Mouse (Mus musculus) limb, embryonic 12.5 days (tissue): ENCODE data around the gene Clcn3. TPM values are rescaled to one million over a fixed set of nuclear protein-coding genes. Genes with fewer than 3 reads are reported as not detected.

Source experiments
- ATAC-seq: fragments of 200-750 bp; cut with Nextera tagmentation; 2 replicates; pipeline ENCODE4 v1.8.0; 2017; ENCODE audit warnings: low read depth, moderate TSS enrichment; ENCODE audit not compliant: insufficient number of reproducible peaks, insufficient read depth, low FRiP score, low TSS enrichment
- H3K27ac ChIP-seq: fragments of 300-500 bp; sonication (generic); 2 replicates; pipeline ENCODE4 v1.5.1; 2016; ENCODE audit warnings: mild to moderate bottlenecking, moderate library complexity
- H3K27me3 ChIP-seq: fragments of 300-500 bp; sonication (generic); 2 replicates; pipeline ENCODE4 v1.6.1; 2016; ENCODE audit warnings: mild to moderate bottlenecking, moderate library complexity
- H3K36me3 ChIP-seq: fragments of 300-500 bp; sonication (generic); 2 replicates; pipeline ENCODE4 v1.6.1; 2016; ENCODE audit warnings: mild to moderate bottlenecking, moderate library complexity
- H3K4me1 ChIP-seq: fragments of 300-500 bp; sonication (generic); replicated peaks from 2 replicates; pipeline ENCODE4 v1.6.1; 2016
- H3K4me2 ChIP-seq: fragments of 300-500 bp; sonication (generic); 2 replicates; pipeline ENCODE4 v1.6.1; 2016; ENCODE audit warnings: mild to moderate bottlenecking, moderate library complexity
- H3K4me3 ChIP-seq: fragments of 300-500 bp; sonication (generic); replicated peaks from 2 replicates; pipeline ENCODE4 v1.5.1; 2016; ENCODE audit warnings: mild to moderate bottlenecking
- H3K9ac ChIP-seq: fragments of 300-500 bp; sonication (generic); replicated peaks from 2 replicates; pipeline ENCODE4 v1.6.1; 2016; ENCODE audit warnings: mild to moderate bottlenecking, moderate library complexity
- H3K9me3 ChIP-seq: fragments of 300-500 bp; sonication (generic); 2 replicates; pipeline ENCODE4 v1.6.1; 2016; ENCODE audit warnings: mild to moderate bottlenecking, moderate library complexity
- WGBS: fragments of 180-500 bp; shearing (Covaris S2); methylation state at CpG from one replicate; pipeline ENCODE4 v1.1.7; 2016; 5-methylcytosine and 5-hydroxymethylcytosine counted together
- polyA plus RNA-seq: library from polyadenylated mRNA; unstranded; fragments of >200 nt; fragmentation: Nextera tagmentation; extraction: Ambion mirVana; gene quantifications from 2 replicates; pipeline ENCODE4 v1.2.1, GENCODE M21; 2016

Gene Clcn3
- polyA plus RNA-seq, 1 experiment from 2014 or later, result 12.2 TPM

DNA sequence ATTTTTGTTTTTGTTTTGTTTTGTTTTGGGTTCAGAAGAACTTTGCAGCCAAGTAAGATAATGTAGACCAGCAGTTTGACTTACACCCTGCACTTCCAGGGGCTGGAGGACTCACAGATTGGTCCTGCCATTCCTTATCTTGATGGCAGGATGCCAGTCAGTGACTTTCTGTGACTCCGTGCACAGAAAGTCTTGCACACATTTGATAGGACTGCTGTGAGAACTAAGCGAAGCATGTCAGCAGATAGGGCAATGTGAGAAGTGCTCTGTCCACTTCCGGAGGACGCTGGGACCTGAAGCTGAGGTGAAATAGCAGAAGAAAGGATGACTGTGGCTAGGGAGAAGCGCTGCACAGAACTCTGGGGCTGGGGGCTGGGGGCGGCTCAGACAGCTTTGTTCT, 87.2 kb downstream of the Clcn3 start:
- no peak overlapping the region for H3K27ac ChIP-seq
- H3K36me3 ChIP-seq, result peaks cover 36% of the 10 kb centered on the region; the same call in 1 of the 2 replicates
- no peak overlapping the region for H3K4me2 ChIP-seq
- WGBS, result 93% methylated on average over 6 of the region's 6 CpGs
- no peak overlapping the region for H3K4me3 ChIP-seq
- no peak for ATAC-seq
- peaks cover 16% of the 10 kb centered on the region for H3K4me1 ChIP-seq
- H3K9me3 ChIP-seq, result no peaks in the 10 kb centered on the region
- no peak overlapping the region for H3K9ac ChIP-seq
- H3K27me3 ChIP-seq, result no peaks in the 10 kb centered on the region

DNA sequence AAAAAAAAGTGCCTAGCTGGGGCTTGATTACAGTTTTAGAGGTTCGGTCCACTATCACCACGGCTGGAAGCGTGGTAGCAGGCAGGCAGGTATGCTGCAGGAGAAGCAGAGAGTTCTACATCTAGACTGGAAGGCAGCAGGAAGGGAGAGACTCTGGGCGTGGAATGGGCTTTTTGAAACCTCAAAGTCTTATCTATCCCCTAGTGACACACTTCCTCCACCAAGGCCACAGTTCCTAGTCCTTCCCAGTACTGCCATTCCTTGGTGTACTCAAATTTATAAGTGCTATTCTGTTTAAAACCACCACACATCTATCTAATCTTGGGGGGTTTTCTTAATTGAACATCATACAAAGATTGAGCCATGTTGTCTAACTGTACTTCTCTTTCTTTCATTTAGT, 91.3 kb downstream of the Clcn3 start:
- H3K9ac ChIP-seq, result no peak overlapping the region
- ATAC-seq, result no peak
- H3K27me3 ChIP-seq, result no peaks in the 10 kb centered on the region
- WGBS, result 94% methylated on average over 4 of the region's 4 CpGs
- peaks cover 17% of the 10 kb centered on the region for H3K4me1 ChIP-seq
- H3K4me2 ChIP-seq, result peak overlapping the region; percentile 76; the same call in 1 of the 2 replicates
- no peak overlapping the region for H3K27ac ChIP-seq
- peaks cover 13% of the 10 kb centered on the region; the same call in 1 of the 2 replicates for H3K36me3 ChIP-seq
- no peaks in the 10 kb centered on the region for H3K9me3 ChIP-seq
- no peak overlapping the region for H3K4me3 ChIP-seq

DNA sequence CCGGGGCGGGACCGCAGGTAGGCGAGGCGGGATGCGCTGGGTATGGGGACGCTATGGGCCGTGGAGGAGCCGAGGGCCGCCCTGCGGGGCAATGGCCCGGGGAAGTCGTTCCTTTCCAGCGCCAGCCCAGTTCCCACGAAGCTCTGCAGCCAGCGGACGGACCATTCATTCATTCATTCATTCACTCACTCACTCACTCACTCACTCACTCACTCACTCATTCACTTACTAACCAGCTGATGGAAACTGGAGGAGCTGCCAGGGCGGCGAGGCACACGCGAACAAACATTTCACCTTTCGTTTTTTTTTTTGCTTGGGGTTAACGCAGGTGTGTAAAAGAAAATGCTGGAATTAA, 92.6 kb downstream of the Clcn3 start:
- peaks cover 17% of the 10 kb centered on the region for H3K4me1 ChIP-seq
- peaks cover 13% of the 10 kb centered on the region; the same call in 1 of the 2 replicates for H3K36me3 ChIP-seq
- peak overlapping the region; percentile 77 for H3K4me3 ChIP-seq
- peak overlapping the region; percentile 76 for H3K4me2 ChIP-seq
- H3K27me3 ChIP-seq, result no peaks in the 10 kb centered on the region
- 2% methylated on average over 23 of the region's 23 CpGs for WGBS
- no peak for ATAC-seq
- H3K9ac ChIP-seq, result peak overlapping the region; percentile 80
- no peak overlapping the region for H3K27ac ChIP-seq
- H3K9me3 ChIP-seq, result no peaks in the 10 kb centered on the region

DNA sequence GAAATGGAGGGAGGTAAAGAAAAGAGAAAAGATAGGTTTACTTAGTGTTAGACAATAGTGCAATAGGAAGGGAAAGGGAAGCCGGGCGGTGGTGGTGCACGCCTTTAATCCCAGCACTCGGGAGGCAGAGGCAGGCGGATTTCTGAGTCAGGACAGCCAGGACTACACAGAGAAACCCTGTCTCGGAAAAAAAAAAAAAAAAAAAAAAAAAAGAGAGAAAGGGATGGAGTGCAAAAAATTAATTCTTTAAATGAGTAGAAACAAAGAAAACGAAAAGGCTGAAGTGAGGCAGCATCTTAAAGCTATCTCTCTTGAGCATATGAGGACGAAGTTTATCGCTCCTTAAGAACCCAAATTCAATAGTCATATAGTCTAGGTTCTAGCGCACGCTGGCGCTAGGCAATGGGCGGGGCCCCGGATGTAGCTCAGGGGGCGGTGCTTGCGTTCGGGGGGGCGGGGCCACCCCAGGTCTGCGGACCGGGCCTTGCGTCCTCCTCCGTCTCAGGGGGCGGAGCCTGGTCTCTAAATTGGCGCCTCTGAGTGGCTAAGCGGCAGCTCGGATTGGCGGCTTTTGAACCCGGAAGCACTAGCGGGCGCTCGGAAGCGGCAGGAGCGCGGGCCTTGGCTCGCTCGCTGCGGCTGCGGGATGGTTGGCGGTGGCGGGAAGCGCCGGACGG, 93.1 kb downstream of the Clcn3 start, which contains the start of gene Hpf1:
Hpf1 (plus strand) TSS at position 576 of the 677 bp plus-strand sequence.
- H3K27ac ChIP-seq, result no peak within 1 kb of the TSS
- peak; percentile 93 for ATAC-seq
- H3K4me2 ChIP-seq, result peak within 1 kb of the TSS; percentile 76
- H3K9ac ChIP-seq, result peak within 1 kb of the TSS; percentile 80
- peak within 1 kb of the TSS; percentile 77 for H3K4me3 ChIP-seq
- H3K27me3 ChIP-seq, result no peaks in the 10 kb centered on the region
- H3K4me1 ChIP-seq, result peaks cover 17% of the 10 kb centered on the region
- peaks cover 13% of the 10 kb centered on the region; the same call in 1 of the 2 replicates for H3K36me3 ChIP-seq
- no peaks in the 10 kb centered on the region for H3K9me3 ChIP-seq
- WGBS, result 6% methylated on average over 43 of the region's 43 CpGs

DNA sequence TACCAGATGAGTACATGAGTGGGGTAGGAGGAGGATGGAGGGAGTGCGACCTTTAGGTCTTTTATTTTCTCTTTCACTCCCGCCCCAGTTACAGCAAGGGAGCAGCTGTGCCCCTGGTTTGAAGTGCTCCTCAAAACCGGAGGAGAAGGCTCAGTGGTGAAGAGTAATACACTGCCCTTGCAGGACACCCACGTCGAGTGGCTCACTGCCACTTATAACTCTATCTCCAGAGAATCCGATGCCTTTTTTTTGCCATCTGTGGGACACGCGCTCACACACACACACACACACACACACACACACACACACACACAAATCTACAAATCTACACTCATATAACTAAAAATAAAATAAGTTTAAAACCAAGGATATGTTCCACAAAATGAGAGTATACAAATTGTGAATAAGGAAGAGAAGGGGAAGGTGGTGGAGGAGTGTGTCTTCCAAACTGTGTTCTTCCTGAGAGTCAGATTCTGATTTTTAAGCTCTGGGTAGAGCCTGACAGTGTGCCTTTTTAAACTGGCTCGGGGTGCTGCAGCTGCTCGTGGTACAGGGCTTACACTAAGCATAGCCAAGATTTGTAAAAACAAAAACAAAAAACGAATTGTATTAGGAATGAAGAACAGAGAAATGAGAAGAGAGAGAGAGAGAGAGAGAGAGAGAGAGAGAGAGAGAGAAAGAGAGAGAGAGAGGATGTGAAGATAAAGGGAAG, 93.8 kb downstream of the Clcn3 start:
- ATAC-seq, result no peak
- no peak overlapping the region for H3K4me3 ChIP-seq
- H3K9ac ChIP-seq, result no peak overlapping the region
- H3K36me3 ChIP-seq, result peaks cover 7% of the 10 kb centered on the region; the same call in 1 of the 2 replicates
- H3K4me2 ChIP-seq, result no peak overlapping the region
- H3K27ac ChIP-seq, result no peak overlapping the region
- no peaks in the 10 kb centered on the region for H3K27me3 ChIP-seq
- H3K9me3 ChIP-seq, result no peaks in the 10 kb centered on the region
- 88% methylated on average over 11 of the region's 11 CpGs for WGBS
- H3K4me1 ChIP-seq, result peaks cover 17% of the 10 kb centered on the region

DNA sequence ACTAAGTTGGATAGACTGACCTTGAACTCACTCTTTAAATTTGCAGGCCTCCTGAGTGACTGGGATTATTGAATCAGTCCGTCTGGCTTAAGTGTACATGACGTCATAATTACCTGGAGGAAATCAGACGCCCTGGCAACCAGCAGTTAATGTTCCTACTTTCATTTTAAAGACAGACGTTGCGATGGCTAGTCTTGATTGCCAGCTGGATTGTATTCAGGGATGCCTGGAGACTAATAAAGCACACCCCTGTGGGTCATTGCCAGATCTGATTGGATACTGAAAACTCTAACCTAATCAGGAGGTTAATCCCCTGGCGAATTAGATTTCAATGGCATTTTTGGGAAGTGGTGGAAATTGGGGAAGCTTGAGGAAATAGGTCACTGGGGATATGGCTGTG, 96.4 kb downstream of the Clcn3 start:
- WGBS, result 17% methylated on average over 6 of the region's 6 CpGs

DNA sequence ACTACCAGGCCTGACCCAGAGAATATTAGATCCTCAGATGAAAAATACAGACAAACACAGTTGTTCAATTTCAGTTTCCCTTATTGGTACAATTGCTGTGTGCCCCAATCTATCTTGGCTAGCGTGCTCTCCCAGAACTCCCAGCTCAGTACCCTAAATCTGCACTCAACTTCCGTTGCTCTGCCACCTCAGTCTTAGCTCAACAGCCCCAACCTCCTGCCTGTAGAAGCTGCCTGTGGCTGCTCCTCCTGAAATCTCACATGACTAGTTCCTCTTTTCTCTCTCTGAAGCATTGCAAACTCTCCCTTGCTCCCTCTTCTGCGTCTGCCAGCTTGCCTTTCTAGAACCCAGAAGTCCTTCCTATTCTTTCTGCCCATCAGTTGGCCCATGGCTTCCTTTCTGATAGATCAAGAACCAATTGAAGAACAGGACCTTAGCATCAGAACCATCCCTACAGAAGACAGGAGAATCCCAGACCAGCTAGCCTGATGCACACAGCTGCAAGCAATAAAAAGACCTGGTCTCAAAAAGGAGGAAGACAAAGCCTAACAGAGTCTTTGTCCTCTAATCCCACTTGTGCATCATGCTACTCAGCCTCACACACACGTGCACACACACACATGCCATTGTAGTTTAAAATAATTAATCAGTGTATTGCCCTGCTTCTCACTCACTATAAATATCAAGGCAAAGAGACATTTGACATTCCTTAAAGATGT, 99.5 kb downstream of the Clcn3 start:
- H3K4me2 ChIP-seq, result no peak overlapping the region
- no peak overlapping the region for H3K9ac ChIP-seq
- H3K9me3 ChIP-seq, result no peaks in the 10 kb centered on the region
- no peak overlapping the region for H3K4me3 ChIP-seq
- ATAC-seq, result no peak
- no peak overlapping the region for H3K27ac ChIP-seq
- WGBS, result 76% methylated on average over 4 of the region's 4 CpGs
- no peaks in the 10 kb centered on the region for H3K36me3 ChIP-seq
- no peaks in the 10 kb centered on the region; the same call in 1 of the 2 replicates for H3K4me1 ChIP-seq
- H3K27me3 ChIP-seq, result no peaks in the 10 kb centered on the region

More for the DNA sequence above, 96.4 kb downstream of the Clcn3 start:
- no peaks in the 10 kb centered on the region for H3K9me3 ChIP-seq
- no peak overlapping the region for H3K9ac ChIP-seq
- no peak overlapping the region for H3K4me3 ChIP-seq
- peaks cover 10% of the 10 kb centered on the region for H3K4me1 ChIP-seq
- ATAC-seq, result no peak
- no peak overlapping the region for H3K4me2 ChIP-seq
- H3K36me3 ChIP-seq, result no peaks in the 10 kb centered on the region
- no peak overlapping the region for H3K27ac ChIP-seq
- no peaks in the 10 kb centered on the region for H3K27me3 ChIP-seq

DNA sequence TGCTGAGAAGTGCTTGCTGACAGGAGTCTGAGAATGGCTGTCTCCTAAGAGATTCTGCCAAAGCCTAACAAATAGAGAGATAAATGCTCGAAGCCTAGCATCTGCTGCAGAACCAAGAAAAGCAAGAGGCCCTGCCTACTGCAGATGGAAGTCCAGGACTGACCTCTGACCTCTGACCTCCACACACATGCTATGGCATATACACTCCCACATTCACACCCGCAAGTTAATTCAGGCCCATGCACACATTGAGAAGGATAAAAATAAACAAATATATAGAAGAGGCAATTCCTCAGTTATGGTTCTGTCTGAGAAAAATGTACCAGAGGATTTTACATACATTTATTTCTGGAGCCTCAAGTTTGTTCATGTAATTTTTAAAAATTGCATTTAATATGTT, 104.5 kb downstream of the Clcn3 start:
- 71% methylated on average over 2 of the region's 2 CpGs for WGBS
- Histone ChIP-seq H3K27ac (no peak overlapping the region), H3K36me3 (no peaks in the 10 kb centered on the region), H3K9ac (no peak overlapping the region), H3K27me3 (no peaks in the 10 kb centered on the region), H3K4me2 (no peak overlapping the region), H3K4me3 (no peak overlapping the region), H3K9me3 (no peaks in the 10 kb centered on the region), H3K4me1 (no peaks in the 10 kb centered on the region)
- ATAC-seq, result no peak

DNA sequence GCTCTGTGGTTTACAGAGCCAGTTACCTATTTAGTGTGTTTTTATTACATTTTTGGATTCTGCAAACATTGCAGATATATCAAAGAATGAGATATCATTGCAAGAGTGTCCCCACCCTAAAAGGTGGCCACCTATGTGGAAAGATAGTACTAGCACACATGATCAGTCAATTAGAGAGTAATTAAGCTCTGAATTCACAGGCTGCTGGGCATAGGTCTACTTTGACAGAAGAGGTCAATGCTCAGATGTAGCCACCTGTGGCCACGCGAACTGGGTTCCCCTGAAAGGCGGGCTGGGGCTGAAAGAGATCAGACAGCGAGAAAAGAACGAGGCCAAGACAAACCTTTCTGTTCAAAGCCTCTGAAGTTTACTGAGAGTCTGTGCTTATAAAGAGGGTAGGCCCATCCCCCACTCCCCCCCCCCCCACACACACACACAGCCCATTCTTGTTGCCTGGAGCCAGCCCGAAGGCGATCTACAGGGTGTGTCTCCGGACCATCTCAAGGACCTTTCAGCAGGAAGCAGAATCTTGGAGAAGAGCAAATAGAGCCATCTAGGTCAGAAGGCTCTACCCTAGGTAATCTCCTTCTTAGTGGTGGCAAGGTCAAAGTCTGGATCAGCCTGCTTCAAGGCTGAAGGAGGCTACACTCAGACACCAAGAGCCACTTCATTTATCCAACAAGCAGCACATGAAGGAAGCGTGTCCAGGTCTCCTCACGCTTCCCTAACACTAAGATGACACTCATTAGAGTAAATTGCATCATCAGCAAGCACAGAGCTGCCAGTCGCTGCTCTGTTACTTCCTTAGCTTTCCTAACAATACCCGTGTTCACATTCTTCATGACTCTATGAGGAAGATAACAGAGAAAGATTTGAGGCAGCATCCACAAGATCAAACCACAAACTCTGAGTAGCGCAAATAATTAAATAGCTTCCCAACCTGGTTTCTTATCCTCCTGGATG, 112.6 kb downstream of the Clcn3 start:
- 88% methylated on average over 13 of the region's 13 CpGs for WGBS
- Histone ChIP-seq H3K27me3 (no peaks in the 10 kb centered on the region), H3K9ac (no peak overlapping the region), H3K9me3 (no peaks in the 10 kb centered on the region), H3K4me2 (no peak overlapping the region), H3K36me3 (no peaks in the 10 kb centered on the region), H3K4me1 (no peaks in the 10 kb centered on the region), H3K4me3 (no peak overlapping the region), H3K27ac (no peak overlapping the region)
- no peak for ATAC-seq

DNA sequence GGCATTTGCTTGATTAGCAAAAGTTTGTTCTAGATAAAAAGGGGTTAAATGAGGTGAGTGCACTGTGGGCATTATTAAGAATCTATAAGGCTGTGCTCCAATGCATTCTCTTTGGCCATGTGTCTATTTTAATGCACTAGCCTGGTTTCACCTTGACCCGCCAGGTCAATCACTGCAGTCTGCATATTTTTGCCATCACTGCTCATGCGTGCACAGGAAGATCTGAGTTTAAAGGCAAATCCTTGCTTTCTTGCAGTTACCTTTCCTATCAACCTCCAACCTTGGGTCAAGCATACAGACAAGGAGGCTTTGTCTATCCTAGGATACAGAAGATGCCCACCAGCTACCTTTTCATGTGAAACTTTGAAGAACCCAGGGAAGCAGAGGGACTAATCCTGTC, 113.3 kb downstream of the Clcn3 start:
- no peaks in the 10 kb centered on the region for H3K27me3 ChIP-seq

More for the DNA sequence above, 113.3 kb downstream of the Clcn3 start:
- no peak overlapping the region for H3K4me2 ChIP-seq
- H3K9me3 ChIP-seq, result no peaks in the 10 kb centered on the region
- H3K27ac ChIP-seq, result no peak overlapping the region
- H3K36me3 ChIP-seq, result no peaks in the 10 kb centered on the region
- H3K4me1 ChIP-seq, result no peaks in the 10 kb centered on the region
- H3K4me3 ChIP-seq, result no peak overlapping the region
- 83% methylated on average over 2 of the region's 2 CpGs for WGBS
- no peak overlapping the region for H3K9ac ChIP-seq
- ATAC-seq, result no peak
